Mouse (Mus musculus) kidney, adult 2 months (tissue): ENCODE measurements around the gene Ier2. TPM values are rescaled to one million over a fixed set of nuclear protein-coding genes. Genes with fewer than 3 reads are reported as not detected.
A peak's percentile ranks its signal among the peaks of the same experiment; 100 is the strongest.

Experiments
- DNase-seq: peaks from one replicate; pipeline ENCODE4 v3.0.0; 2021
- H3K27ac ChIP-seq: fragments of 200-500 bp; 2 replicates; pipeline ENCODE4 v1.5.1; 2012; ENCODE audit warnings: low read depth, low read length, control low read depth, inconsistent platforms; ENCODE audit not compliant: insufficient read depth
- H3K27me3 ChIP-seq: fragments of 200-500 bp; replicated peaks from 2 replicates; pipeline ENCODE4 v1.6.1; 2012; ENCODE audit warnings: mild to moderate bottlenecking, moderate library complexity, low read length, inconsistent platforms; ENCODE audit not compliant: control insufficient read depth, insufficient read depth
- H3K36me3 ChIP-seq: fragments of 200-500 bp; 2 replicates; pipeline ENCODE4 v1.6.1; 2012; ENCODE audit warnings: mild to moderate bottlenecking, moderate library complexity, low read length, inconsistent platforms; ENCODE audit not compliant: control insufficient read depth, insufficient read depth
- H3K4me1 ChIP-seq: fragments of 200-500 bp; 2 replicates; pipeline ENCODE4 v1.6.1; 2011; ENCODE audit warnings: low read length; ENCODE audit not compliant: control insufficient read depth, insufficient read depth
- H3K4me3 ChIP-seq: fragments of 200-500 bp; 2 replicates; pipeline ENCODE4 v1.5.1; 2011; ENCODE audit warnings: mild to moderate bottlenecking, low read depth, low read length, control low read depth; ENCODE audit not compliant: insufficient read depth
- CTCF ChIP-seq: fragments of 200-500 bp; conservative IDR thresholded peaks from 2 replicates; pipeline ENCODE4 v1.5.1; 2011; ENCODE audit warnings: low read depth, mild to moderate bottlenecking, control low read depth, low read length, moderate library complexity, mixed read lengths; ENCODE audit not compliant: insufficient read depth, insufficient read length
- POLR2A ChIP-seq: fragments of 200-500 bp; IDR thresholded peaks from one replicate; pipeline ENCODE4 v1.6.1; 2011; ENCODE audit warnings: low read depth, low read length, control low read depth
- WGBS: fragments of 180-500 bp; shearing (Covaris S2); methylation state at CpG from one replicate; pipeline ENCODE4 v1.1.7; 2018; 5-methylcytosine and 5-hydroxymethylcytosine counted together
- polyA plus RNA-seq: library from polyadenylated mRNA; depleted of rRNA; stranded (reverse); fragments of >200 nt; gene quantifications from 2 replicates; pipeline ENCODE4 v1.2.3, GENCODE M21; 2012

The Ier2 gene
- polyA plus RNA-seq, 1 experiment, result 7.3 TPM

DNA sequence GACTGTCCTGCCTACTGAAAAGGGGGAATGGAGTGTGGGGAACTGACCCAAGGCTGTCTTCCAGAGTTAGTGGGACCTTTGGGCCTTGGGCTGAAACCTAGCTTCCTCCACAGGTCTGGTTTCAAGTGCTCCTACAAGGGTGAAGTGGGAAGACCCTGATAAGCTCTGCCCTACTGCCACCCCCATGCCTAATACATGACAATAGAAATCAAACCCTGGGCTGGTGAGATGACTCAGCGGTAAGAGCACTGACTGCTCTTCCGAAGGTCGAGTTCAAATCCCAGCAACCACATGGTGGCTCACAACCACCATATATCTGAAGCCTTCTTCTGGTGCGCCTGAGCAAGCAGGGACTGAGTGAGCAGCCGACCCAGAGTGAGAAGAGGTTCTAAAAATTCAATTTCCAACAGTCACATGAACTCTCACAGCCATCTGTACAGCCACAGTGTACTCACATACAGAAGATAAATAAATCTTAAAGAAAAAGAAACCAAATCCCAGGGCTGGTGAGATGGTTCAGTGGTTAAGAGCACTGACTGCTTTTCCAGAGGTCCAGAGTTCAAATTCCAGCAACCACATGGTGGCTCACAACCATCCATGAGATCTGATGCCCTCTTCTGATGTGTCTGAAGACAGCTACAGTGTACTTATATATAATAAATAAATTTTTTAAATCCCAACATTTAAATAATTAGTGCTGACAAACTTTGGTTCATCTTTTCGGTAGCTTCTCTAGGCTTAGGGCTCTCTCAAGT lies 6.3 kb upstream of the Ier2 start:
- H3K27me3 ChIP-seq, result no peaks in the 10 kb centered on the region
- TF ChIP-seq CTCF (no peak), POLR2A (no peak)
- peaks cover 11% of the 10 kb centered on the region for H3K4me1 ChIP-seq
- no peaks in the 10 kb centered on the region for H3K36me3 ChIP-seq
- DNase-seq, result peak; percentile 74
- WGBS, result 50% methylated on average over 6 of the region's 6 CpGs
- H3K27ac ChIP-seq, result 0 out of 2 replicates have a peak overlapping the region, but pooled peaks have one; percentile 13
- no peak overlapping the region for H3K4me3 ChIP-seq

GRCm38 (mm10) chr8:84668081-84668480 lies 5.4 kb upstream of the Ier2 start:
- TF ChIP-seq CTCF (no peak), POLR2A (no peak)
- Histone ChIP-seq H3K36me3 (no peaks in the 10 kb centered on the region), H3K4me1 (peaks cover 11% of the 10 kb centered on the region), H3K27me3 (no peaks in the 10 kb centered on the region), H3K27ac (no peak overlapping the region), H3K4me3 (no peak overlapping the region)
- DNase-seq, result no peak
- WGBS, result 70% methylated on average over 1 of the region's 1 CpGs

DNA sequence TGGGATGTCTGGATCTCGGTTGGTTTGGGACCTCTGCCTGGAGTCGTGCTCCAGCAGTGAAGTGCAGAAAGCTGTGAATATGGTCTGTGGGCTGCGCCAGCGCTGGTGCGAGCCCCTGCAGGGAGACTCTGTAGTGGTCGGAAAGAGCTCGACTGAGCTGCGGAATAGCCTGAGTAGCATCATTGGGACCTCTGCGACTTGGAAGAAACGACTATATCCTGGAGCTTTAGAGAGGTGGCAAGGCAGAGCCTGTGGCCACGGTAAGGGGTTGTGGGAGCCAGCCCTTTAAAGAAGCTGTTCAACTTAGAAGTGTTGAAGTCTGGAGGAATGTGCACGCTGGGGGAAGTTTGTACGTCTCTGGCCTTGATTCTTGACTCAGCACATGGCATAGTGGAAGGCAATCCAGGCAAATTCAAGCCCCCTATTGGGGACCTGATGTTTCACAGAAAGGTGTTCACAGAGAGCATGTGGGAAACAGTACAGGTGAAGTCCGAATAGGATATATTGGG lies 2.8 kb upstream of the Ier2 start:
- TF ChIP-seq POLR2A (no peak), CTCF (no peak)
- peak overlapping the region; percentile 91 for H3K4me3 ChIP-seq
- DNase-seq, result no peak
- H3K4me1 ChIP-seq, result peaks cover 15% of the 10 kb centered on the region
- WGBS, result 3% methylated on average over 14 of the region's 14 CpGs
- H3K27ac ChIP-seq, result peak overlapping the region; percentile 34; the same call in 1 of the 2 replicates
- no peaks in the 10 kb centered on the region for H3K36me3 ChIP-seq
- no peaks in the 10 kb centered on the region for H3K27me3 ChIP-seq

GRCm38 (mm10) chr8:84664566-84665384 lies 2.1 kb upstream of the Ier2 start:
- WGBS, result 1% methylated on average over 29 of the region's 29 CpGs

GRCm38 (mm10) chr8:84663483-84664327 lies 1.1 kb upstream of the Ier2 start:
- Histone ChIP-seq H3K36me3 (no peaks in the 10 kb centered on the region), H3K4me1 (peaks cover 15% of the 10 kb centered on the region; the same call in 1 of the 2 replicates), H3K27me3 (no peaks in the 10 kb centered on the region), H3K4me3 (peak overlapping the region; percentile 91), H3K27ac (peak overlapping the region; percentile 98)
- 3% methylated on average over 43 of the region's 43 CpGs for WGBS
- TF ChIP-seq CTCF, result 0 out of 2 replicates have a peak, but pooled peaks have one; percentile 4
- no peak for TF ChIP-seq POLR2A
- peak; percentile 99 for DNase-seq

More at GRCm38 (mm10) chr8:84664566-84665384, 2.1 kb upstream of the Ier2 start:
- Histone ChIP-seq H3K4me3 (peak overlapping the region; percentile 91), H3K27me3 (no peaks in the 10 kb centered on the region), H3K36me3 (no peaks in the 10 kb centered on the region), H3K27ac (peak overlapping the region; percentile 98), H3K4me1 (peaks cover 14% of the 10 kb centered on the region; the same call in 1 of the 2 replicates)
- TF ChIP-seq POLR2A (no peak), CTCF (peak; percentile 49)
- DNase-seq, result peak; percentile 91

- H3K27me3 ChIP-seq, result no peaks in the 10 kb centered on the region
- TF ChIP-seq POLR2A (no peak), CTCF (no peak)
- H3K4me3 ChIP-seq, result peak overlapping the region; percentile 87
- under 1% methylated on average over 61 of the region's 61 CpGs for WGBS
- peak; percentile 52 for DNase-seq
- peak overlapping the region; percentile 84 for H3K27ac ChIP-seq
- no peaks in the 10 kb centered on the region for H3K36me3 ChIP-seq
- peaks cover 17% of the 10 kb centered on the region; the same call in 1 of the 2 replicates for H3K4me1 ChIP-seq
Measured at GRCm38 (mm10) chr8:84661961-84662571, 586 bp downstream of the Ier2 start.
